Mouse (Mus musculus): ENCODE data around the gene Aco2.

Gene Aco2

GRCm38 (mm10) chr15:81872262-81873136, at the start of gene Aco2:
Gene Aco2, plus strand, starts transcription at chr15:81872309.
- DNase-seq (ENCODE audit: low spot score in 2 of 2) = peak; percentile 97 to 99

- no peak for DNase-seq (ENCODE audit: low spot score in 2 of 2)
Measured at GRCm38 (mm10) chr15:81822631-81823030, 49.5 kb upstream of the Aco2 start.

GRCm38 (mm10) chr15:81824832-81825231, 47.3 kb upstream of the Aco2 start:
- DNase-seq (ENCODE audit: low spot score in 2 of 2) = no peak

GRCm38 (mm10) chr15:81828426-81829207, 43.5 kb upstream of the Aco2 start:
- no peak for DNase-seq (ENCODE audit: low spot score in 2 of 2)

- DNase-seq (ENCODE audit: low spot score in 2 of 2) = no peak
Measured at GRCm38 (mm10) chr15:81829208-81829580, 42.9 kb upstream of the Aco2 start.

- DNase-seq (ENCODE audit: low spot score in 2 of 2) = no peak
Measured at GRCm38 (mm10) chr15:81830530-81830929, 41.6 kb upstream of the Aco2 start.

- DNase-seq (ENCODE audit: low spot score in 2 of 2) = peak; percentile 84 to 91
Measured at GRCm38 (mm10) chr15:81831136-81831825, 40.8 kb upstream of the Aco2 start.

- no peak for DNase-seq (ENCODE audit: low spot score in 2 of 2)
Measured at GRCm38 (mm10) chr15:81832219-81832618, 39.9 kb upstream of the Aco2 start.

GRCm38 (mm10) chr15:81833481-81833880, 38.6 kb upstream of the Aco2 start:
- DNase-seq (ENCODE audit: low spot score in 2 of 2) = no peak

- DNase-seq (ENCODE audit: low spot score in 2 of 2) = no peak
Measured at GRCm38 (mm10) chr15:81834171-81834841, 37.8 kb upstream of the Aco2 start.

GRCm38 (mm10) chr15:81835007-81835880, 36.9 kb upstream of the Aco2 start:
- no peak for DNase-seq (ENCODE audit: low spot score in 2 of 2)

- peak; percentile 84 to 91 for DNase-seq (ENCODE audit: low spot score in 2 of 2)
Measured at GRCm38 (mm10) chr15:81836124-81836821, 35.8 kb upstream of the Aco2 start.

- DNase-seq (ENCODE audit: low spot score in 2 of 2) = no peak
Measured at GRCm38 (mm10) chr15:81836966-81837920, 34.9 kb upstream of the Aco2 start.

- DNase-seq (ENCODE audit: low spot score in 2 of 2) = no peak
Measured at GRCm38 (mm10) chr15:81838554-81839235, 33.4 kb upstream of the Aco2 start.

- peak; percentile 70 to 75 for DNase-seq (ENCODE audit: low spot score in 2 of 2)
Measured at GRCm38 (mm10) chr15:81839634-81840033, 32.5 kb upstream of the Aco2 start.

GRCm38 (mm10) chr15:81840306-81840705, 31.8 kb upstream of the Aco2 start:
- no peak for DNase-seq (ENCODE audit: low spot score in 2 of 2)

- no peak for DNase-seq (ENCODE audit: low spot score in 2 of 2)
Measured at GRCm38 (mm10) chr15:81842275-81842674, 29.8 kb upstream of the Aco2 start.

- DNase-seq (ENCODE audit: low spot score in 2 of 2) = no peak
Measured at GRCm38 (mm10) chr15:81845033-81845625, 27.0 kb upstream of the Aco2 start.

Measured in urinary bladder, postnatal 4 days (tissue).